Mouse (Mus musculus) liver, adult 2 months (tissue): ENCODE results near the gene Arhgap10. TPM values are rescaled to one million over a fixed set of nuclear protein-coding genes. Genes with fewer than 3 reads are reported as not detected.

Experiments
- DNase-seq: peaks from one replicate; pipeline ENCODE4 v3.0.0-alpha.2; 2011; ENCODE audit warnings: low read depth, low spot score; ENCODE audit errors: extremely low read depth
- H3K27ac ChIP-seq: fragments of 200-500 bp; replicated peaks from 2 replicates; pipeline ENCODE4 v1.5.1; 2012; ENCODE audit warnings: low read depth, mild to moderate bottlenecking, control low read depth, inconsistent platforms, low read length; ENCODE audit not compliant: insufficient read depth
- H3K27me3 ChIP-seq: fragments of 200-500 bp; 2 replicates; pipeline ENCODE4 v1.6.1; 2012; ENCODE audit warnings: mild to moderate bottlenecking, moderate library complexity, low read length, inconsistent platforms; ENCODE audit not compliant: control insufficient read depth, insufficient read depth
- H3K36me3 ChIP-seq: fragments of 200-500 bp; 2 replicates; pipeline ENCODE4 v1.6.1; 2012; ENCODE audit warnings: low read length, inconsistent platforms; ENCODE audit not compliant: control insufficient read depth, insufficient read depth
- H3K4me1 ChIP-seq: fragments of 200-500 bp; 2 replicates; pipeline ENCODE4 v1.6.1; 2011; ENCODE audit warnings: low read length; ENCODE audit not compliant: control insufficient read depth, insufficient read depth
- H3K4me3 ChIP-seq: fragments of 200-500 bp; 2 replicates; pipeline ENCODE4 v1.5.1; 2011; ENCODE audit warnings: low read depth, mild to moderate bottlenecking, control low read depth, low read length, moderate library complexity; ENCODE audit not compliant: insufficient read depth
- H3K79me2 ChIP-seq: fragments of 200-500 bp; 2 replicates; pipeline ENCODE4 v1.6.1; 2012; ENCODE audit warnings: inconsistent platforms, mild to moderate bottlenecking, low read length, moderate library complexity; ENCODE audit not compliant: control insufficient read depth, insufficient read depth
- H3K9ac ChIP-seq: fragments of 200-500 bp; 2 replicates; pipeline ENCODE4 v1.6.1; 2012; ENCODE audit warnings: low read depth, mild to moderate bottlenecking, control low read depth, inconsistent platforms, low read length
- CTCF ChIP-seq: fragments of 200-500 bp; IDR thresholded peaks from 2 replicates; pipeline ENCODE4 v1.5.1; 2011; ENCODE audit warnings: low read depth, low read length, control low read depth
- POLR2A ChIP-seq: fragments of 200-500 bp; IDR thresholded peaks from 2 replicates; pipeline ENCODE4 v1.6.1; 2011; ENCODE audit warnings: low read length, control low read depth; ENCODE audit not compliant: insufficient read depth; ENCODE audit errors: extremely low read depth
- WGBS: fragments of 180-500 bp; shearing (Covaris S2); methylation state at CpG from one replicate; pipeline ENCODE4 v1.1.7; 2018; 5-methylcytosine and 5-hydroxymethylcytosine counted together
- polyA plus RNA-seq: library from polyadenylated mRNA; depleted of rRNA; stranded (reverse); fragments of >200 nt; gene quantifications from 2 replicates; pipeline ENCODE4 v1.2.3, GENCODE M21; 2012
- total RNA-seq: library from RNA; depleted of rRNA; stranded (reverse); fragments of >200 nt; gene quantifications from 2 replicates; pipeline ENCODE4 v1.2.3, GENCODE M21; 2014

Gene Arhgap10
- total and polyA plus RNA-seq, 2 experiments = 0.88 to 1.8 TPM

- Histone ChIP-seq H3K79me2 (no peaks in the 10 kb centered on the region), H3K4me3 (no peak overlapping the region), H3K36me3 (no peaks in the 10 kb centered on the region), H3K27me3 (no peaks in the 10 kb centered on the region), H3K9ac (no peak overlapping the region), H3K4me1 (no peaks in the 10 kb centered on the region), H3K27ac (no peak overlapping the region)
- WGBS = 47% methylated on average over 6 of the region's 6 CpGs
- no peak for TF ChIP-seq CTCF
- TF ChIP-seq POLR2A = no peak
- DNase-seq = no peak
These were observed 44.4 kb downstream of the Arhgap10 start for GRCm38 (mm10) chr8:77473373-77473772.

- Histone ChIP-seq H3K4me1 (no peaks in the 10 kb centered on the region), H3K9ac (no peak overlapping the region), H3K4me3 (no peak overlapping the region), H3K27me3 (no peaks in the 10 kb centered on the region), H3K27ac (no peak overlapping the region), H3K36me3 (no peaks in the 10 kb centered on the region), H3K79me2 (no peaks in the 10 kb centered on the region)
- 88% methylated on average over 6 of the region's 6 CpGs for WGBS
- no peak for DNase-seq
- no peak for TF ChIP-seq CTCF
- no peak for TF ChIP-seq POLR2A
These were observed 56.4 kb downstream of the Arhgap10 start for GRCm38 (mm10) chr8:77461392-77461791.

GRCm38 (mm10) chr8:77460363-77460762 is 57.4 kb downstream of the Arhgap10 start:
- WGBS = 78% methylated on average over 2 of the region's 2 CpGs
- Histone ChIP-seq H3K79me2 (no peaks in the 10 kb centered on the region), H3K27ac (no peak overlapping the region), H3K9ac (no peak overlapping the region), H3K4me1 (no peaks in the 10 kb centered on the region), H3K36me3 (no peaks in the 10 kb centered on the region), H3K4me3 (no peak overlapping the region), H3K27me3 (no peaks in the 10 kb centered on the region)
- TF ChIP-seq POLR2A = no peak
- no peak for TF ChIP-seq CTCF
- no peak for DNase-seq

GRCm38 (mm10) chr8:77459696-77460095 is 58.1 kb downstream of the Arhgap10 start:
- no peaks in the 10 kb centered on the region for H3K4me1 ChIP-seq
- no peak overlapping the region for H3K9ac ChIP-seq
- no peaks in the 10 kb centered on the region for H3K36me3 ChIP-seq
- no peaks in the 10 kb centered on the region for H3K27me3 ChIP-seq
- no peak overlapping the region for H3K4me3 ChIP-seq
- DNase-seq = no peak
- no peaks in the 10 kb centered on the region for H3K79me2 ChIP-seq
- 90% methylated on average over 7 of the region's 7 CpGs for WGBS
- no peak overlapping the region for H3K27ac ChIP-seq
- TF ChIP-seq CTCF (no peak), POLR2A (no peak)

DNA sequence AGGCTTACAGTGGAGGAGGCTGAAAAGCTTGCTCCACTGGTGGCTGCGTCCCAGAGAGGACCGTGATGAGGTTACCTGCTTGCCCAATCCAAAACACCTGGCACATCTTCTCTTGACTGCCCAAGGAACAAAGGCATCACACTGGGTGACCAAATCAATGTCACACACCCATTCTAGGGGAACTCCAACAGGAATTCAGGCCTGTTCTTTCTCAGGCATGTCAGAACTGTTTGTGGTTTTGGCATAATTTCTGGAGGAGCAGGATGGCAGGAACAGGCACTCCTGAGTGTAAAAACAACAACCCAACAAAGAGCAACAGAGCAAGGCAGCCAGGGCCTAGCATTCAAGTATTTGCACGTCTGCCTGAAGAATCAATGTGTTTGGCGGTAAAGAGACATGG is 59.2 kb downstream of the Arhgap10 start:
- no peak overlapping the region for H3K9ac ChIP-seq
- no peak for DNase-seq

GRCm38 (mm10) chr8:77456263-77456662 is 61.5 kb downstream of the Arhgap10 start:
- DNase-seq = no peak
- no peak overlapping the region for H3K4me3 ChIP-seq
- H3K27ac ChIP-seq = no peak overlapping the region
- H3K4me1 ChIP-seq = no peaks in the 10 kb centered on the region
- H3K27me3 ChIP-seq = no peaks in the 10 kb centered on the region
- no peaks in the 10 kb centered on the region for H3K36me3 ChIP-seq
- 97% methylated on average over 6 of the region's 6 CpGs for WGBS
- no peak overlapping the region for H3K9ac ChIP-seq
- TF ChIP-seq POLR2A (no peak), CTCF (no peak)
- no peaks in the 10 kb centered on the region for H3K79me2 ChIP-seq

More for the DNA sequence above, 59.2 kb downstream of the Arhgap10 start:
- 85% methylated on average over 4 of the region's 4 CpGs for WGBS
- Histone ChIP-seq H3K4me1 (no peaks in the 10 kb centered on the region), H3K36me3 (no peaks in the 10 kb centered on the region), H3K27ac (no peak overlapping the region), H3K27me3 (no peaks in the 10 kb centered on the region), H3K4me3 (no peak overlapping the region), H3K79me2 (no peaks in the 10 kb centered on the region)
- TF ChIP-seq POLR2A (no peak), CTCF (no peak)
